Mouse (Mus musculus) monocyte, adult 2 months (primary cell): ENCODE measurements around the gene Opcml.

Experiments used
- DNase-seq, 2 experiments: peaks; one replicate each; pipeline ENCODE4 v3.0.0; 2022; ENCODE audit warnings: low spot score in 2 of 2, low read depth in 1 of 2

Opcml gene

DNA sequence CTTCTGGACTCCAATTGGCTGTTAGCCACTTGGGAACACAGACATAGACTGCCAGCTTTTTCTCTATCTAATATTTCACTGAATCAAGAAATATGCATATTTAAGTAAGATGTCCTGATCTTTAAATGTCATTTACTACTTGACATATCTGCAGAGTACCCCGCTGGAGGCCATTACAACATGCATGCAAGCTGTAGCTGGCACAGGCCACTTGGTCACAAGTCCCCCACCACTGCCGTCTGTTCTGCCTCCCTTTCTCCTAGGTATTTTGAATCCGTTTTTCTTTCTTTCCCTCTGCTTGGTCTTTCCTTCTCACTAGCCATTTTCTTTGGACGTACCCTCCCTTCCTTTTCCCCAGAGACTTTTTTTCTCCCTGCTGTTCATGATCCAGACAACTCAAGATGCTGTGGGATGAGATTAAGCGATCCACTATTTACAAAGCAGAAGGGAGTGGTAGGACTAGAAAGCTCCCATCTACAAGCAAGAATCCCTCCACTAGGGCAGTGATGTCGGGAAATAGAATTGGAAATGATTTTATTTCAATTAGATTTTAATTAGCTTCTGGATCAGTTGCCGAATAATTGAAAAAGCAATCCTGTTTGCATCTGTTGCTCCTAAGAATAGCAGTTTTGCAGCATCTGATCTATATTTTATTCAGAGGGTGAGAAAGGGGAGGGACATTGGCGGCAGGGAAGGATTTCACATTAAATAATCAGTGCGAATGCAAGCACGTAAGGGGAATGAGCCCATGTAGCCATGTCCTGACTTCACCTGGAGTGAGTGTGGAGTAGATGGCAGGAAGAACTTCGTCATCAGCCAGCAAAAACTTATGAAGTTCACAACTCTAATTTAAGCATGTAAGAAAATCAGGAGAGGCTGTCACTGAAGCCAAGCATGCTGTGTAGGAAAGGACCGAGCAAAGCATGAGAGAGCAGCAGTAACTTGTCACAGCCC, 709.5 kb downstream of the Opcml start:
- no peak for DNase-seq

- DNase-seq, result no peak
Measured at GRCm38 (mm10) chr9:28513905-28514304, 723.3 kb downstream of the Opcml start.

- no peak for DNase-seq
Measured at GRCm38 (mm10) chr9:28533191-28533590, 742.6 kb downstream of the Opcml start.

- no peak for DNase-seq
Measured at GRCm38 (mm10) chr9:28535006-28535405, 744.4 kb downstream of the Opcml start.

- no peak for DNase-seq
Measured at GRCm38 (mm10) chr9:28536637-28537036, 746.1 kb downstream of the Opcml start.

GRCm38 (mm10) chr9:28548189-28548588, 757.6 kb downstream of the Opcml start:
- DNase-seq, result no peak

DNA sequence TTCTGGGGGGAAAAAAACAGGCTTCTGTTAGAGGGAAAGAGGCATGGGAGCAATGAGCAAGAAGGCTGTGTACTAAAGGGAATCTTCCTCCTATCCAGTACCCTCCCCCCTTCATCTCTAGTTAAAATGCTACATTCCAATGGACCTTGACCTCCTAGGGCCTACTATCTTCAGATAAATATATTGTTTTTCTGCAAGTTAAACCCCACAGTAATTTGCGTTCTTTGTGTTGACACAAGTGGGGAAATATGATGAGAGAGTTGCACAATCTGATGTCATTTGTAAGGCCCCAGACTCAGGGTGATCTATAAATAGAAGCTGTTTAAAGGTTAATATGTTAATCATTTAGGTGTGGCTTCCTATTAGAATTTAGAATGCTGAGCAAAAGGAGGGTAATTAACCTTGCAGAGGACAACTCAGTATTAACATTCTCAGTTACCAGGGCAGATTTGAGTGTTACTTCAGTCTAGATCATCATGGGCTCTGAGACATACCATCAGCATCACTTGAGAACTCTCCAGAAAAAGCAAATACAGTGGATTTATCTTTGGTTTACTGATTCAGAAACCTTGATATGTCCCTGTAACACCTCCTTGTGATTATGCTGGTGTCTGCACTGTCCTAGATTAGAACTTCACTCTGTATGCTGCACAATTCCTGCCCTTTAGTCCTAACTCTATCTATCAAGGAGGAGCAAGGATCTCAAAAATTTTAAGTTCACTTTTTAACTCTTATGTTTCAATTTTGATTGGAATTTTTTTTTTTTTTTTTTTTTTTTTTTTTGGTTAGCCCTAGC, 762.0 kb downstream of the Opcml start:
- no peak for DNase-seq

DNA sequence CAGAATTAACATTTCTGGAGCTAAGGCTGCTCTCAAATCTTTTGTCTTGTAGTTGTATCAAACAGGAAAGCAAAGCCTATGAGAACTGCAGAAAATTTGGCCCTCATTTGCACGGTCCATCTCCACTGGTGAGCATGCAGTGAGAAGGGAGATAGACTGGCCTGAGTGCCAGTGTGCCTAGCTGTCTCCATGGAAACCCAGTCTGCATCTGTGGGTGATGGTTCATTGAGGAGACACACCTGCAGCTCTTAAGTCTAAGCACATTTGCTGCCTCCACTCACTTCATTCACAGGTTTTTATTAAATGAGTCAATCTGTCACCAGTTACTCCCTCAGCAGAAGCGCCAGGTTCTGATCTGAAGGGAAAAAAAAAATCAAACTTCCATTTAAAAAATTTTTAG, 768.1 kb downstream of the Opcml start:
- no peak for DNase-seq

GRCm38 (mm10) chr9:28561761-28562160, 771.2 kb downstream of the Opcml start:
- no peak for DNase-seq

DNA sequence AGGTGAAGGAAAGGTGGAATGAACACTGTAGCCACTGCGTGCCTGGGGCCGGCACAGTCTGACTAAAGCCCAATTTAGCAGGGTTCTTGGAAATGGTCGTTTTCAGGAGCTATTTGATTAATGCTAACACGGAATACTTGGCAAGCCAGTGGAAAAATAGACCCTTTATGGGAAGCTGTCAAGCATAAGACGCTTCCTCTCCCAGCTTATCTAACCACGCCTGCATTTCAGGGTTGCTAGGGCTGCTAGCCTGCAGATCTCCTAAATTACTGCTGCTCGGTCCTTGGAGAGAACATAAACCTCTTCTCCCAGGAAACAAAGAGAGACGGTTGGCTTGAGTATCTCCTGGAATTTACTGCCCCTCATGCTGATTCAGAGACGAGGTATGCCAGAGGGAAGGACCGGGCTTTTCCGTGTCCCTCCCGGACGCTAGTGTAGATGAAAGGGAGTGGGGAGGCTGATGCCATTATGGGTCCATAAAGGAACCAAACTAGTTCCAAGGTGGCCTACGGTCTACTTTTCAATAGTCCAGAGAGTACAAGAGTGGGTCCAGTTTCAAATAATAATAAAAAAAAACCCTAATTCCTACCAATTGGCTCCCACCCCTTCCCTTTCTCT, 772.6 kb downstream of the Opcml start:
- no peak for DNase-seq

GRCm38 (mm10) chr9:28569041-28569522, 778.5 kb downstream of the Opcml start:
- no peak for DNase-seq

DNA sequence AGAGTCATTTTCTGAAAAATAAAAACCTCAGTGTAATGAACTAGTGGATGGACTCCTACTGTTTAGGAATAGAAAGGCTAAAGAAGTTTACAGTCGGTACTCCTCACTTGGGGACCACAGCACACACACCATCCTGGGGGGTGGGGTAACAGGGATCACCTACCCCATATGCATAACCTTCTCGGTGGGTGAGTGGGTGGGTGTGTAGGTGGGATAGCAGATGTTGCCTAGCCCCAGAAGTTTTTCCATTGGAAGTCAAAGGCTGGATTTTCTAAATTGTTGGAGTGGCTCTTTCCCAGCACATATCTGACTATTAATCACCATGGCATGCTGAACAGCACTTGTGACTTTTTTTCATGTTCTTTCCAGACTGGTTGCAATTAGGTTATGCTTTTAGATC, 779.2 kb downstream of the Opcml start:
- DNase-seq, result no peak

GRCm38 (mm10) chr9:28571682-28572081, 781.1 kb downstream of the Opcml start:
- DNase-seq, result no peak

DNA sequence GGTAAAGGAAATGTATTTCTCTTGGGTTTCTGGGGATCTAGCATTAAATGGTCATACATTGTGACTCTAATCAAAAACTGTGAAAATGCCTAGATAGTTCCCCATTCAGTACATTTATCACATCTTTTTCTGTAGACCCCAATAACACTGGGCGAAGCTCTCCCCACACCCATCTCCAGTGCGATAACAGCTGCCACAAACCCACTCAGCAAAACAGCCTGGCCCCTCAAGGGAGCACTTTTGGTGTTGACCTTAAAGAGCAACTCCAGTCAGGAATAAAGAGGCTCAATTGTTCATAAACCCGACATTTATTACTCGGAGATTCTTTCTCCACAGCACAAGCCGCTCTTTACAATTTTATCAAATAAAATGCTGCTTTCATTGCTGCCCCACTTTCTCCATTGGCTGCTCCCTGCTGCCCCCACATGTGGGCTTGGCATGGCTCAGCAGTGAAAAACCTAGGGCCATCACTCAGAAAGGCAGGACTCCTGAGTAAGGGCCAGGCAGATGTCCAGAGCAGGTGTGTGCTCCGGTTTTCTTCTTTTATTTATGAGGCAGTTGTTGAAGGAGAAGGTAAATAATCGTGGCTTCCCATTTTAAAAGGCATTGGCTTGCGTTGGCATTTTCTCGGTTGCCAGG, 781.7 kb downstream of the Opcml start:
- no peak for DNase-seq

- DNase-seq, result no peak
Measured at GRCm38 (mm10) chr9:28578730-28579129, 788.2 kb downstream of the Opcml start.

DNA sequence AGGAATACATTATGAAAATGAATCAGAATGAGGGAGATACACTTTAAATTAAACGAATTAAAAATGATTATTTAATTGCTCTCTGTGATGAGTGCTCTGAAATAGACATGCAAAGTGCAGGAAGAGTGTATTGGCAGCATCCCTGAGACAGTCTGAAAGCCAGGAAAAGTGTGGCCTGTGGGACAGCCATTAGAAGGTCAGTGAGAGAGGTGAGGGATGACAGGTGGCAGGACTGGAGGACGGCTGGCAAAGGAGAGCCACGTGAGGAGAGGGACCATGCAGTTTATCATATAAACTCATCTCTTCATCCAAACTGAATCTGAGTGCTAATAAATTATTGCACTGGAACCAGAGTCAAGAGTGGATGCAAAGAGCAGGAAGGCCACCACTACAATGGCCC, 796.7 kb downstream of the Opcml start:
- no peak for DNase-seq

GRCm38 (mm10) chr9:28587857-28588388, 797.3 kb downstream of the Opcml start:
- DNase-seq, result no peak

GRCm38 (mm10) chr9:28588488-28588887, 797.9 kb downstream of the Opcml start:
- no peak for DNase-seq

DNA sequence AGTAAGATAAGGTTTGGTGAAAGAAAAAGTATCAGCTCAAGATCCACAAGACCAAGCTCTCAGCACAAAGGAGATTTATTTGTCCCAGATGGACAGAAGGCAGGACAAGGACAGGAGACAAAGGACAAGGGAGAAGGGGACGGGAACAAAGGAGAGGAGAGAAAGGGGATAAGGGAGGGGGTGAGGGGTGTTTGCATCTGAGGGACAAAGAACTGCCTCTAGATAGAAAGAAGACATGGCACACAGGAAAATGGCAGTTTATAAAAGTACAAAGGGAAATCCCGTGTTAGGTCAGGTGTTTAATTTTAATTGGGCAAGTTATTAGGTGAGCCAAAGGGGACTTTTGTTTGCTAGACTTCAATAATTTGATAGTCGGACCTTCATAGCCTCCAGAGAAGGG, 801.6 kb downstream of the Opcml start:
- no peak for DNase-seq

DNA sequence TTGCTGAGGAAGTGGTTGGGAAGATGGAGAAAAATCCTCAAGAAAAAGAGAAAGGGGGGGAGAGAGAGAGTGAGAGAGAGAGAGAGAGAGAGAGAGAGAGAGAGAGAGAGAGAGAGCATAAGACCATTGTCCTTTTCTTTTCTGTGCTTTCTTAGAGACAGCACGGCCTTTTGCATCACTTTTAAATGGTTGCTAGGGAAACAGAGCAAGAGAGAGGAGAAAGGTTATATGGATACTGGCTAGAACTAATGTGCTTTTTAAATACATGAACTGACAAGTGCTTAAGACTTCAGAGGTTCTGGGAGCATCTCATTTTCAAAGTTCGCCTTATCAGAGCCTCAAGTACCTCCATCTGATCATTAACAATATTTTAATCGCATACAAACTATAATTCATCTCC, 804.5 kb downstream of the Opcml start:
- DNase-seq, result no peak

DNA sequence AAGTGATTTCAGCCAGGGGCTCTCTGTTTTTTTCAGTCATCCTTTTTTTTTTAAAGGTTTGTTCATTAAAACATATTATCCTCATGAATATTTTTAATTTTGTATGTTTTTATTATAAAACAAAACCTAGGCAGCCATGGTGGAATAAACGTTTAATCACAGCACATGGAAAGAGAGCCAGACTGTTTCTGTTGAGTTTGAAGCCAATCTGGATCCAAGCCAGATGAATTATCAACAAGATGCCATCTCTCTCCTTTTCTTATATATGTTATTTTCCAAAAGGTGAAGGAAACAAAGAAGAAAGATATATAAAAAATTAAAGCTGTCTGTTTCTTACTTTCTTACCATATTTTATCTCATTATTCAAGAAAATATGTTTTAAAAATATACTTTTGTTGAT, 815.0 kb downstream of the Opcml start:
- DNase-seq, result no peak
